Mouse (Mus musculus) stomach, postnatal 0 days (tissue): Measurements from ENCODE around the gene Msl3. TPM values are rescaled to one million over a fixed set of nuclear protein-coding genes. Genes with fewer than 3 reads are reported as not detected.
"Not testable (repeated sequence)": the region's sequence is repeated elsewhere in the genome, so short reads cannot be mapped to it uniquely, and the experiment has no call there.

Source experiments
- ATAC-seq: fragments of 200-750 bp; cut with Nextera tagmentation; 2 replicates; pipeline ENCODE4 v1.8.0; 2017; ENCODE audit not compliant: low FRiP score, low TSS enrichment
- DNase-seq: peaks from one replicate; pipeline ENCODE4 v3.0.0-alpha.2; 2016; ENCODE audit warnings: low spot score
- H3K27ac ChIP-seq: fragments of 300-500 bp; sonication (generic); replicated peaks from 2 replicates; pipeline ENCODE4 v1.5.1; 2014; ENCODE audit warnings: mild to moderate bottlenecking, control low read depth
- H3K27me3 ChIP-seq: fragments of 300-500 bp; sonication (generic); 2 replicates; pipeline ENCODE4 v1.6.1; 2014; ENCODE audit warnings: low read length; ENCODE audit not compliant: control insufficient read depth, insufficient read depth
- H3K36me3 ChIP-seq: fragments of 300-500 bp; sonication (generic); 2 replicates; pipeline ENCODE4 v1.6.1; 2014; ENCODE audit warnings: low read length, mixed read lengths; ENCODE audit not compliant: control insufficient read depth, insufficient read depth
- H3K4me1 ChIP-seq: fragments of 300-500 bp; sonication (generic); replicated peaks from 2 replicates; pipeline ENCODE4 v1.6.1; 2014; ENCODE audit warnings: antibody characterized with exemption; ENCODE audit not compliant: control insufficient read depth, insufficient read depth
- H3K4me2 ChIP-seq: fragments of 300-500 bp; sonication (generic); replicated peaks from 2 replicates; pipeline ENCODE4 v1.6.1; 2014; ENCODE audit warnings: low read depth, mild to moderate bottlenecking, control low read depth, moderate library complexity
- H3K4me3 ChIP-seq: fragments of 300-500 bp; sonication (generic); 2 replicates; pipeline ENCODE4 v1.5.1; 2014; ENCODE audit warnings: low read depth, low read length, control low read depth
- H3K9ac ChIP-seq: fragments of 300-500 bp; sonication (generic); 2 replicates; pipeline ENCODE4 v1.6.1; 2014; ENCODE audit warnings: mild to moderate bottlenecking, low read length, control low read depth, mixed read lengths
- H3K9me3 ChIP-seq: fragments of 300-500 bp; sonication (generic); 2 replicates; pipeline ENCODE4 v1.6.1; 2016; ENCODE audit warnings: low read length; ENCODE audit not compliant: control insufficient read depth
- CTCF ChIP-seq: IDR thresholded peaks from 2 replicates; pipeline ENCODE4 v1.5.1; 2016; ENCODE audit warnings: antibody characterized with exemption, low read depth, mild to moderate bottlenecking, moderate library complexity
- EP300 ChIP-seq: optimal IDR thresholded peaks from 2 replicates; pipeline ENCODE3; 2016; ENCODE audit warnings: antibody characterized with exemption
- WGBS: fragments of 180-500 bp; shearing (Covaris S2); extraction: QIAGEN DNeasy Blood & Tissue Kit; methylation state at CpG from one replicate; pipeline ENCODE4 v1.1.7; 2014; 5-methylcytosine and 5-hydroxymethylcytosine counted together
- polyA plus RNA-seq: library from polyadenylated mRNA; unstranded; fragments of >200 nt; fragmentation: Nextera tagmentation; extraction: Ambion mirVana; gene quantifications from 2 replicates; pipeline ENCODE4 v1.2.1, GENCODE M21; 2015

Msl3 gene
- polyA plus RNA-seq, 1 experiment from 2014 or later: 22.0 TPM

DNA sequence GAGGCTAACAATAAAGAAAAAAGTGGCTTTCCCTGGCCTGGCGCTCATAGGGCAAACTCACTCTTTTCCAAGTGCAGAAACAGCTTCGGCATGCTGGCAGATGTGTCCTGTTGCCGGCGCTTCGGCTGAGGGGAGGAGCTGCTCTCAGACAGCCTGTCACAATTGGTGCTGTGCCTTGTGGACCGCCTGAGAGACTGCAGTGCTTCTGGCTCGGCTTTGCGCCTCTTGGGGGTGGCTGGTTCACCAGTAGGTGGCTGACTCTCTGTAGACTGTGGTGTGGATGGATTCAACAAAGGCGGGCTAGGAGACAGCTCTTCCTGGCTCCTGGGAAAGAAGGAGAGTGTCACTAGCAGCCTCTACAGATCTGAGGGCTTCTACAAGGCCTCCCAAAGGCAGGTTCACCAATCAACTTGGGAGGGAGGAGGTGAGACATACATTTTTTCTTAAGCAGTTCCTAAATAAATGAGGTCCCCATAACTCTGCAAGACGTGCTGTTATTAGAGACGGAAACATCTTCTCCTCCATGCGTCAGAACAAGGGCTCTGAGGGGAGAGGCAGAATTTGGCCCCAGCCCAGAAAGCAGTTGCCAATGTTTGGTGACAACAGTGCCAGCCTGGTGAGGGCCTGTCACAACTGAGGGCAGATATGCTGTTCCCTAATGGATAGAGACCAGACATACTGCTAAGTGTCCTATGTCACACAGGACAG lies 9.6 kb downstream of the Msl3 start:
- Histone ChIP-seq H3K4me1 (no peaks in the 10 kb centered on the region), H3K27me3 (no peaks in the 10 kb centered on the region), H3K9ac (no peak overlapping the region), H3K4me2 (no peak overlapping the region), H3K27ac (no peak overlapping the region), H3K36me3 (no peaks in the 10 kb centered on the region), H3K4me3 (no peak overlapping the region), H3K9me3 (no peaks in the 10 kb centered on the region)
- TF ChIP-seq EP300 (no peak), CTCF (no peak; the same call in 1 of the 2 replicates)
- ATAC-seq (no peak), DNase-seq (no peak)
- WGBS: 72% methylated on average over 12 of the region's 12 CpGs

GRCm38 (mm10) chrX:168660236-168660635 lies 13.5 kb downstream of the Msl3 start:
- WGBS: 52% methylated on average over 4 of the region's 4 CpGs
- no peaks in the 10 kb centered on the region for H3K36me3 ChIP-seq

DNA sequence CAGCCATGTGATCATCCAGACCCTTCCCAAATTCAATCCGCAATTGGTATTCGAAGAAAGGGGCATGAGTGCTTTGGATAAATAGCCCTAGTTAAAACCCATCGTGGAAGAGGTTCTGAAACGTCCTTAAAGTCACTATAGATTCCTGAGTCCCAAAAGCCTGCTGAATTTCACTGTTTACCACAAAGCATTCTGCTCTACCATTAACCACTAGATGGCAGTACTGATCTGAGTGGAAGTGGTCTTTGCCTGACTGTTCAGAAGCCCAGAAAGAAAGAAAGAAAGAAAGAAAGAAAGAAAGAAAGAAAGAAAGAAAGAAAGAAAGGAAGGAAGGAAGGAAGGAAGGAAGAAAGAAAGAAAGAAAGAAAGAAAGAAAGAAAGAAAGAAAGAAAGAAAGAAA lies 13.9 kb downstream of the Msl3 start:
- peak; percentile 72 for TF ChIP-seq CTCF

More at GRCm38 (mm10) chrX:168660236-168660635, 13.5 kb downstream of the Msl3 start:
- ATAC-seq: no peak
- no peak for DNase-seq
- H3K9ac ChIP-seq: no peak overlapping the region
- no peak overlapping the region for H3K4me3 ChIP-seq
- no peaks in the 10 kb centered on the region for H3K27me3 ChIP-seq
- TF ChIP-seq CTCF (peak; percentile 29; the same call in 1 of the 2 replicates), EP300 (no peak)
- no peaks in the 10 kb centered on the region for H3K9me3 ChIP-seq
- H3K4me1 ChIP-seq: no peaks in the 10 kb centered on the region
- H3K4me2 ChIP-seq: no peak overlapping the region
- no peak overlapping the region for H3K27ac ChIP-seq

GRCm38 (mm10) chrX:168659275-168659674 lies 14.4 kb downstream of the Msl3 start:
- H3K4me3 ChIP-seq: no peak overlapping the region
- no peak overlapping the region for H3K4me2 ChIP-seq
- no peak overlapping the region for H3K9ac ChIP-seq
- no peaks in the 10 kb centered on the region for H3K9me3 ChIP-seq
- ATAC-seq: no peak
- no peaks in the 10 kb centered on the region for H3K4me1 ChIP-seq
- no peak overlapping the region for H3K27ac ChIP-seq
- H3K36me3 ChIP-seq: no peaks in the 10 kb centered on the region
- DNase-seq: no peak
- no peaks in the 10 kb centered on the region for H3K27me3 ChIP-seq
- 80% methylated on average over 3 of the region's 3 CpGs for WGBS
- TF ChIP-seq CTCF: no peak

More for the DNA sequence above, 13.9 kb downstream of the Msl3 start:
- ATAC-seq, DNase-seq, H3K9ac ChIP-seq, H3K4me1 ChIP-seq, H3K9me3 ChIP-seq, H3K27me3 ChIP-seq, H3K4me3 ChIP-seq, H3K4me2 ChIP-seq, H3K36me3 ChIP-seq, H3K27ac ChIP-seq: not testable (repeated sequence)
- WGBS: 54% methylated on average over 4 of the region's 4 CpGs

DNA sequence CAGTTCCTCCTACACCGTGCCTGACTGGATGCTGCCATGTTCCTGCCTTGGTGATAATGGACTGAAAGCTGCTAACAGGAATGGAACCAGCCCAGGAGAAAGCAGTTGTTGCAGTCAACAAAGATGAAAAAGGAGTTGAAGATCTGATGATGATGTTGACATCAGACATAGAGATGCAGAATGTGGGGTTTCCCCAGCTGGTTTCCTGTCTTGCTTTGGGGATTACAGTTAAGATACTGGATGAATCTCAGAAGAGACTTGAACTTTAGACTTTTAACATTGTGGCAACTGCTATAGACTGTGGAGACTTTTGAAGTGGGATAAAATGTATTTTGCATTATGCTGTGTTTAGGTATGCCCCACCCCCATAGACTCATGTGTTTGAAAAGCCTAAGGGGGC lies 15.9 kb downstream of the Msl3 start:
- H3K36me3 ChIP-seq: no peaks in the 10 kb centered on the region
- ATAC-seq (no peak), DNase-seq (no peak)
- H3K9ac ChIP-seq: no peak overlapping the region
- WGBS: 100% methylated on average over 1 of the region's 1 CpGs
- no peaks in the 10 kb centered on the region for H3K27me3 ChIP-seq
- no peaks in the 10 kb centered on the region for H3K9me3 ChIP-seq
- no peak for TF ChIP-seq EP300
- TF ChIP-seq CTCF: no peak
- no peak overlapping the region for H3K27ac ChIP-seq
- H3K4me3 ChIP-seq: no peak overlapping the region
- H3K4me2 ChIP-seq: no peak overlapping the region
- H3K4me1 ChIP-seq: no peaks in the 10 kb centered on the region

DNA sequence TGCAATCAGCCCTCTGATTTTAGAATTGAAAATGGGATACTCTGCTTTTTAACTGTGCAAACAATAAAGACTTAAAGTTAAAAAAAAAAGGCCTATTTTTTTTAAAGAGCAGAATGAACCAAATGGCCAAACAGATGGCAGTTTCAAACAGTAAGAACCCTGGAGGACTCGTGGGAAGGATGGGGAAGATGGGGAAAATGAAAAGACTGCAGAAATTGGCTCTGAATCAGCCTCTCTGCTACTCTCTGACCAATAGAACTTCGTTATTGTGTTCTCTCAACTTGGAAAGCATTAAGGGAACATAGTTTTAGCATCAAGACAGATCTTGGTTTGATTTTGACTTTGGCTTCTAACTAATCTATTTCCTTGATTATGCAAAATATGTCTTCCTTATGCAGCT lies 24.4 kb downstream of the Msl3 start:
- Histone ChIP-seq H3K9ac (no peak overlapping the region), H3K27me3 (no peaks in the 10 kb centered on the region), H3K4me2 (no peak overlapping the region), H3K27ac (no peak overlapping the region), H3K9me3 (no peaks in the 10 kb centered on the region), H3K36me3 (no peaks in the 10 kb centered on the region), H3K4me3 (no peak overlapping the region), H3K4me1 (no peaks in the 10 kb centered on the region)
- 58% methylated on average over 2 of the region's 2 CpGs for WGBS
- TF ChIP-seq CTCF: no peak
- no peak for TF ChIP-seq EP300
- no peak for ATAC-seq
- no peak for DNase-seq
